Mouse (Mus musculus) embryo, embryonic 10 days (tissue): ENCODE measurements at regions not wholly inside any gene's neighbourhood (a gene's known extent, or its start where the extent isn't known, plus 50 kb on each side); places are given as distances from the start of the nearest gene placed in this dataset.

ENCODE experiments used
- DNase-seq: peaks from one replicate; pipeline ENCODE4 v3.0.0-alpha.2; 2015; ENCODE audit warnings: low spot score

DNA sequence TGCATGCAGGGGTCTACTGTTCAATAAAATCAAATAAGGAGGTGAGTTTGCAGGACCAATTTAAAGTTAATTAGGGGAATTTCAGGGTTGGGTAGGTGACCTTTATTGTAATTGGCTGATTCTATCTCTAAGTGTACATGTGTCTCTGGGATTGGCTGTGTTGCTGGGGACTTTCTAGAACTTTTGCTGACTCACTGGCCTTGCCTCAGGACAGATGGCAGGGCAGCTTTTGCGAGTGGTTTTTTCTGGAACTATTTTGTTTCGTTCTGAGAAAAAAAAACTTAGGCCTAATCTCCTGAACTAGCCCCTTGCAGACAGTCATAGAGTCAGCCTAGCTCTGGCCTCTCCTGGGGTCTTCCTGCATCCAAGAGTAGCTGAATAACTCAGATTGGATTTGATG, 249.3 kb upstream of the Mdga2 start:
- DNase-seq: no peak

- DNase-seq: no peak
Observed at GRCm38 (mm10) chr12:67471001-67471400, 248.7 kb upstream of the Mdga2 start.

GRCm38 (mm10) chr12:67449109-67449508, 226.8 kb upstream of the Mdga2 start:
- DNase-seq: no peak

DNA sequence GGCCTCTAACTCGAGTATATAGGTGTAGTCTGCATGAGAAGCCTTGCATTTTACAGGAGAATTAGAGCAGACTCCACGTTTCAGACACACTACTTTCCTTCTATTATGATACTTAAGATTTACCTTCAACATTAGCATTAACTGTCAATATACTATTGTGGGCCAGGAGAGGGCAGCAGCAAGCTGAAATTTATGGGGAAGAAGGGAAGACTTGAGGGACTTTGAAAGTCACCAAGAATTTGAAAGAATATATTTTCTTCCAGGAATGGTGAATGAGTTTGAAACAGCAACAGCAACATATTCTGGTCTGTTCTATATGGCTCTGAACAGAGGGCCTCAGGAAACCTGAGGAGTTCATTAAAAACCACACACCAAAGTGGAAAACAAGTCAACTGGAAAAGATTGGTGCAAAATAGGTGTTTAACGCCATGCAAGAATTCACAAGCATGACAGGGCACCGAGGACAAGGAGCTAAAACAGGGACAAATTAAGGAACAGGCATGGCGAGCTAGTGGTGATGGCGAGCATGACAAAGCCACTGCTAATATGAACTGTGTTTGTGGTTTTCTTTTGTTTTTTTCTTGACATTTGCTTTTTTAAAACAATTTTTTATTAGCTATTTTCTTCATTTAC, 208.1 kb upstream of the Mdga2 start:
- peak; percentile 58 for DNase-seq

DNA sequence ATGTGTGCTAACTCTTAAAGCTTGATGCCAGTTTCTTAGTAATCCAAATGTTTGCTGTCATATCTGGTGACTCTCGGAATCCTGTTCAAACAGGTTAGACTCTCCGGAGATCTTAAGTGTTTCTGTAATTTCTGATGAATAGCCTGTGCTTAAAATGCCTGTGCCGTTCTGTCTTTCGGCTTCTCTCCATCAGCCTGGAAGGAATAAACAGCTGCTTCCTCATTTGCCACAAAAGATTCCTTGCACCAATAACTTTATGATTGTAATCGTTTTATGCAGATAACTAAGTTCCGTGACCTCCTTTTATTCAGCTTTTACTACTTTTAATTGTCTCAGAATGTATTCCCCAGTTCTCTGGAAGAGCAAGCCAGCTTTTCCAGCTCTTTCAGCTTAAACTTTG, 204.5 kb upstream of the Mdga2 start:
- no peak for DNase-seq

DNA sequence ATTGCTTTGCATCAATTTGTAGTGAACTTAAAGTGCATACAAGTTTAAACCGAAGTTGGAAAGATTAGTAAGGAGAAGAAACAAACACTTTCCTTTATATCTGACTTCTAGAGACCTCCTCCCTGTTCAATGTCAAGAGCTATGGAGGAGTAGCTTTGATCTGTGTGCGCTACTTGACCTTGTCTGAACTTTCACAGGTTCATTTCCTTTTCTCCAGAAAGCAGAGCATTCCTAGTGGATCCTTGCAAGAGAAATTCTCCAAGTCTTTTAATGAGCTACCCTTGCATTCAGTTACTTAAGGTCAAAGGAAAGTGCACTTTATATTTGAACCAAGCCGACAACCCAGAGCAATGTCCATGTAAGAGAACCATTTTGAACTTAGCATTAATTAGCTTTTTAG, 177.2 kb upstream of the Mdga2 start:
- peak; percentile 30 for DNase-seq

GRCm38 (mm10) chr12:67374530-67374929, 152.2 kb upstream of the Mdga2 start:
- DNase-seq: no peak

GRCm38 (mm10) chr12:67348551-67348950, 126.2 kb upstream of the Mdga2 start:
- no peak for DNase-seq

GRCm38 (mm10) chr12:67332483-67332998, 110.2 kb upstream of the Mdga2 start:
- no peak for DNase-seq

DNA sequence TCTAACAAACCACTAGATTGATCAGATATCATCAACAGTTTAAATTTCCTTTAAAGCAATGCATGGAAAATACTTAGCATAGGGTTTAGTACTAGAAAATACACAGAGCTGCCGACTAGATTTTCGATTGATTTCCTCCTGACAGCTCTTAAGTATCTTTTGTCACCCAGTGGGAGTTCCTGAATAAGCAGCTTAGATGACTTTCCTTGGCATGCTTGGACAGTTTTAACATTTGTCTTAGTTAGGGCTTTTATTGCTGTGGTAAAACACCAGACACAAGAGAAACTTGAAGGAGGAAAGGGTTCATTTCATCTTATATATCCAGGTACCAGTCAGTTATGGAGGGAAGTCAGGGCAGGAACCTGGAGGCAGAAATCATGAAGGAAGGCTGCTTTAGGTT, 104.0 kb upstream of the Mdga2 start:
- no peak for DNase-seq

- no peak for DNase-seq
Observed at GRCm38 (mm10) chr12:67325799-67326198, 103.5 kb upstream of the Mdga2 start.

GRCm38 (mm10) chr12:67325335-67325734, 103.0 kb upstream of the Mdga2 start:
- DNase-seq: no peak

GRCm38 (mm10) chr12:67318687-67319086, 96.3 kb upstream of the Mdga2 start:
- no peak for DNase-seq

DNA sequence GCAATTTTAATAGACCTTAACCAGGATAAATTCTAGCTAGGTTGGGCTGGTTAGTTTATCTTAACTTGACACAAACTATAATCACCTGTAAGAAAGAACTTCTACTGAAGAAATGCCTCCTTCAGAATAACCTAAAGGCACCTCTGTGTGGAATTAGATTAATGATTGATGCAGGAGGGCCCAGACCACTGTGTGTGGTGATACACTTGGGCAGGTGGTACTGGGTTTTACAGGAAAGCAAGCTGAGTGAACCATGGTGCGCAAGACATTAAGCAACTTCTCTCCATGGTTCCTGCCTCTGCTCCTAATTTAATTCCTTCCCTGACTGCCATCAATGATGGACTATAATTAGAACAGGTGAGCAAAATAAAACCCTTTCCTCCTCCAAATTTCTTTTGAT, 77.9 kb upstream of the Mdga2 start:
- DNase-seq: no peak

- DNase-seq: no peak
Observed at GRCm38 (mm10) chr12:67290054-67290453, 67.7 kb upstream of the Mdga2 start.

- no peak for DNase-seq
Observed at GRCm38 (mm10) chr12:67272863-67273262, 50.5 kb upstream of the Mdga2 start.

DNA sequence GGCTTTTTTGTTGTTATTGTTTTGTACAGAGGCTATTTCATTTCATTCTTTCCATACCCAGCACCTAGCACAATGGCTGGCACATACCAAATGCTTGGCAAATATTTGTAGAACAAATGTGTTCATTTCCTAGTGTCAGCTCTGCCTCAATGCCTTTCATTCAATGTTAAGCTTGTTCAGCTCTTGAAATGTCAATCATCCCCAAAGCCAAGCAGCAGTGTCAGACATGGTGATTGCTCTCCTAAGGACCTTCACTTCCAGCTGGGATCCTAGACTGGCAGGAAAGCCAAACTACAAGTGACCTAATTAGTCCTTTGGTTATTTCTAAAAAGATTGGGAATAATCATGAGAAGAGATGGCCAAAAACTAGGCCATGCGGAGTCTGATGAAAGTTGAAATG, 50.0 kb upstream of the Mdga2 start:
- DNase-seq: no peak
